Mouse (Mus musculus) mature B cell (primary cell): ENCODE results near the gene B3gnt3.
"Not testable (repeated sequence)": the region's sequence is repeated elsewhere in the genome, so short reads cannot be mapped to it uniquely, and the experiment has no call there.

Experiments
- in situ Hi-C: fragments of 300-500 bp; cut with MboI; formaldehyde crosslinking; loops from 2 replicates; pipeline ENCODE4 v1.14.3; 2019

The B3gnt3 gene

GRCm38 (mm10) chr8:71715531-71715930 lies 13.9 kb upstream of the B3gnt3 start:
- in situ Hi-C loops: loop anchor here (25.0 kb wide), 1 partner anchor 578 kb away; no protein-coding TSS in a partner anchor

- in situ Hi-C loops: loop anchor here (25.0 kb wide), 1 partner anchor 574 kb away; no protein-coding TSS in a partner anchor
These were observed 10.0 kb upstream of the B3gnt3 start for GRCm38 (mm10) chr8:71711574-71711973.

GRCm38 (mm10) chr8:71709800-71710446 lies 8.3 kb upstream of the B3gnt3 start:
- in situ Hi-C loops: loop anchor here (25.0 kb wide), 1 partner anchor 573 kb away; no protein-coding TSS in a partner anchor

GRCm38 (mm10) chr8:71709134-71709799 lies 7.7 kb upstream of the B3gnt3 start:
- in situ Hi-C loops: loop anchor here (25.0 kb wide), 1 partner anchor 572 kb away; no protein-coding TSS in a partner anchor

- in situ Hi-C loops: loop anchor here (25.0 kb wide), 1 partner anchor 571 kb away; no protein-coding TSS in a partner anchor
These were observed 6.3 kb upstream of the B3gnt3 start for GRCm38 (mm10) chr8:71707874-71708273.

- in situ Hi-C loops: loop anchor here (25.0 kb wide), 1 partner anchor 566 kb away; no protein-coding TSS in a partner anchor
These were observed 1.8 kb upstream of the B3gnt3 start for GRCm38 (mm10) chr8:71703400-71703799.

GRCm38 (mm10) chr8:71702923-71703322 lies 1.3 kb upstream of the B3gnt3 start:
- in situ Hi-C loops: loop anchor here (25.0 kb wide), 1 partner anchor 566 kb away; no protein-coding TSS in a partner anchor

- in situ Hi-C loops: loop anchor here (25.0 kb wide), 1 partner anchor 565 kb away; no protein-coding TSS in a partner anchor
These were observed 471 bp upstream of the B3gnt3 start for GRCm38 (mm10) chr8:71702087-71702432.

- in situ Hi-C loops: loop anchor here (25.0 kb wide), 1 partner anchor 563 kb away; no protein-coding TSS in a partner anchor
These were observed 908 bp downstream of the B3gnt3 start for GRCm38 (mm10) chr8:71700493-71701269.

GRCm38 (mm10) chr8:71695456-71695855 lies 6.1 kb downstream of the B3gnt3 start:
- in situ Hi-C loops: not testable (repeated sequence)

GRCm38 (mm10) chr8:71693166-71694041 lies 8.2 kb downstream of the B3gnt3 start:
- in situ Hi-C loops: no loop called here

GRCm38 (mm10) chr8:71692509-71692908 lies 9.1 kb downstream of the B3gnt3 start:
- in situ Hi-C loops: no loop called here

- in situ Hi-C loops: no loop called here
These were observed 12.6 kb downstream of the B3gnt3 start, which contains the start of gene Insl3 for GRCm38 (mm10) chr8:71689028-71689427. TSS of gene Insl3 (plus strand) at chr8:71689214.

- in situ Hi-C loops: no loop called here
These were observed 14.0 kb downstream of the B3gnt3 start for GRCm38 (mm10) chr8:71687616-71688015.

GRCm38 (mm10) chr8:71686143-71686734 lies 15.3 kb downstream of the B3gnt3 start:
- in situ Hi-C loops: no loop called here

- in situ Hi-C loops: no loop called here
These were observed 16.0 kb downstream of the B3gnt3 start for GRCm38 (mm10) chr8:71685573-71685972.

- in situ Hi-C loops: no loop called here
These were observed 16.9 kb downstream of the B3gnt3 start for GRCm38 (mm10) chr8:71684701-71685100.

- in situ Hi-C loops: no loop called here
These were observed 18.8 kb downstream of the B3gnt3 start for GRCm38 (mm10) chr8:71682832-71683231.

GRCm38 (mm10) chr8:71681369-71681915 lies 20.1 kb downstream of the B3gnt3 start:
- in situ Hi-C loops: no loop called here

GRCm38 (mm10) chr8:71680471-71680870 lies 21.1 kb downstream of the B3gnt3 start:
- in situ Hi-C loops: no loop called here
